Mouse (Mus musculus) adrenal gland, adult 18-20 months (tissue): ENCODE measurements at regions not wholly inside any gene's neighbourhood (a gene's known extent, or its start where the extent isn't known, plus 50 kb on each side); places are given as distances from the start of the nearest gene placed in this dataset.
"Not testable (repeated sequence)": the region's sequence is repeated elsewhere in the genome, so short reads cannot be mapped to it uniquely, and the experiment has no call there.

ENCODE experiments used
- DNase-seq, 2 experiments: peaks; one replicate each; pipeline ENCODE4 v3.0.0; 2021 to 2022; ENCODE audit warnings: low spot score in 2 of 2

DNA sequence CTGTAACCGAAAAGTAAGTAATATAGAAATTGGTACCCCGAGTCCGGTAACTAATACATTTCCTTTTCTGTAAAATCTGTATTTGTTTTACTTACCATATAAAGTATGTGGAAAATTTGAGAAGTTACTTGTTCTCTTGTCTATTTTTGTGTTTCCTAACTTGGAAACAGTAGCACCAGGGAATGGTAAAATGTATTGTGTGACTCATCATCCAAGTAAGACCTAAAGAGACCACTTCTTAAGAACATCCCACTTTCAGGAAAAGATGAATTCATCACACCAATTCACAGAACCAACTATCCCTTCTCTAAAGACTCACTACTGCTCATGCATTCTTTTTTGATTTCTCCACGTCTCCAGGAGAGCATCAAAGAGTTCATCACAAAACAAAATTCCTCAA is 457.6 kb upstream of the Htr2a start:
- DNase-seq, result no peak

DNA sequence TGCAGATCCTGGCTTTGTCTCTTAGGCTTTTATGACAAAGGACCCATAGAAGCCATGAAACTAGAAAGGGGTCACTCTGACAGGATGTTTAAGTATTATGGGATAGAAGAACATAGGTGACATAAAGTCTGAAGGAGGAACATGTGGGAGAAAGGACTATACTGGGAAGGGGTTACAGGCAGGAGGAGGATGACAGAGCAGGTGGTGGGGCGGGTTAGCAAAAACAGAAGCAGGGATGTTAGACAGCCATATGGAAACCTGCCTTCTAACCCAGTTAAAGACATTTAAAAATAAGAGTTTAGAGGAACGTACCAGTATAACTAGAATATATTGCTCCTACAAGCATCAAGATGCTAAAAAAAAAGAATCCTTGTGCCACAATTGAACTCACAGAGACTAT is 438.9 kb upstream of the Htr2a start:
- DNase-seq, result no peak

DNA sequence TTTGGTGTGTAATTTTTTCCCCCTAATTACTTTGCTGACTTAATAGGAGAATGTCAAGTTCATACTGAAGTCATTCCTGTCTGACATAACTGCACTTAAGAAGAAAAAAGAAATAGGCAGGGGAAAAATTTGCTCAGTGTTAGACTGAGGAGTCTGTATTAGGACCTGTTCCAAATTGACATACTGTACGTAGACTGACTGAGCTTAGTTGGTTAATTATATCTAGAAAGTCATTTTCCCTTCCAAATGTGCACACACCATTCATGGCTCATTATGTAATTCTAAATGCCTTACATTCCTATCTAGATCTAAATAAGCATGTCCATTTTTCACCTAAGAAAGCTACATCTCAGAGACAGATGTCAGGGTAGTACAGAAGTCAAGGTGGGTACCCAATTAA is 435.6 kb upstream of the Htr2a start:
- no peak for DNase-seq

DNA sequence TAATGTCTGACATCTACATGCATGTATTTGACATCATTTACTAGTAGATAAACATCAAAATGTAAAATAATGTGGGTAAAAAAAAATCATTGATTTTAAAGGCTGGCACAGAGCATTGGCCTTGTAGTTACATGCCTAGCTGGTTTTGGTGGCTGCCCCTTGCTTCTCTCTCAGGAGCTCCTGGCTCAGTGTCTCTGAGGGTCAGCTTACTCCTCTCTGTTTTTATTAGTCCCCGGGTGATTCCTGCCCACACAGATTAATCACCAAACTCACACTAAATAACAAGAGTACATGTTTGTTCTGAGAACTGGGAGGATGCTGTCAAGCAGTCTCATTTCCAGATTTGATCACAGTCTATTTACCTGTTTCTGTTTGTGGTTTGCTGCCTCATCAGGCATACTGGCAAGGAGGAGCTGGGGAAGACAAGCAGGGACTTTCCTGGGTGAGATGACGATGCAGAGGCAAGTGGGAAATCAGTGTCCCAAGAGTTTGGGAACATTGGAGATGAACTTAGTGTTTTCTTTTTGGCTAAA is 422.7 kb upstream of the Htr2a start:
- no peak for DNase-seq

DNA sequence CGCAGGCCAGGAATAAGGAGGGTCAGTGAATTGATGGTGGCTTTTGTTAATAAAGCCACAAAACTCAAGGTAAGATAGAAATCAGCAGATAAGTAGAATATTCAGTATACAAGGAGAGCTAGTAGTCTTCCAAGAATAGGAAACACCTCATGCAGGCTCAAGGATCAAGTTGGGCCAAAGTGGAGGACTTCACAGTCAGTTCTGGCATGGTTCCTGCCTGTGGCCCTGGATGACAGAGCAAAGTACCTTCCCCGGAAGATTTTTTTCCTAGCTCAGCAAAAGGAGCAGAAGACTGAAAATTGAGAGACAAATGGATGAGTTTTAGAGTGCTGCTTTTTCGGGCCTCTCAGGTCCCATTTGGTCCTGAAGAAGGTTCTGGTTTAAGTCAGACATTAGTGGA is 420.9 kb upstream of the Htr2a start:
- no peak for DNase-seq

DNA sequence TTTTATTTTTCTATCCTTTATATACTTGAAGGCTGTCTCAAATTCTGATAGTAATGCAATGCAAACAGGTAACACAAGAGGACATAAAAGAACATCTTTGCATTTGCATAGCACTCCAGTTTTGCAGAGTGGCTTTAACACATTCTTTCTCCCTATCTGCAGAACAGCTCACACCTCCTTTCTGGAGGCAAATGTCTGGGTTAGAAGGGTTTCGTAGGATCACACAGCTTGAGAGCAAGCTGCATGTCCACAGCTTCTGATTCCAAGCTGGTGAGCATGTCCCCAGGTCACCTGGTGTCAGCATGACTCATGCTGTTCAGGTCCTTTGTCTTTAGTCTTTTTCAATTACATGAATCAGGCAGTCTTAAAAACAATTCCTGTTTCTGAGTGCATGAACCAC is 418.5 kb upstream of the Htr2a start:
- no peak for DNase-seq

DNA sequence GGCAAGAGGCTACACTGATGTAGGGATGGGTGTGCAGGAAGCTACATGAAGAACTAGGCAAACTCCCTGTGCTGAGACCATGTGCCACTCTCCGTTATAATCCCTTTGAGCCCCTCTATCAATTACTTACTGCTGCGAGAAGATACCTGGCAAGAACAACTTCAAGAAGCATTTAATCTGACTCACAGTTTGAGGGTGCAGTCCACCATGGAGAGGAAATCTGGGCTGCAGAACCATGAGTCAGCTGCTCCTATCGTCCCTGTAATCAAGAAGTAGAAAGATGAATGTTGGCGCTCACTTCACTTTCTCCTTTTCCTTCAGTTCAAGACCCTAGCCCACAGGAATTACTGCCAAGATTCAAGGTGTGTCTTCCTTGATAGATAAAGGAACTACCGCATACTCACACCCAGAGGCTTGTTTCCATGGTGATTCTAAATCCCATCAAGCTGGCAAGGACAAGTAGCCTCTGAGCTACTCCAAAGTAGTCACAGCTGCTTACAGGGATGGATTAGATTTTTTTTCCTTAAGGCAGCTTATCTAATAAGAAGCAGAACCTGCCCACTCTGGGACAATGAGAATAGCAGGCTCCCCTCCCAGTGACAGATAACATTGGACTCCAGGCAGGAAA is 411.0 kb upstream of the Htr2a start:
- no peak for DNase-seq

DNA sequence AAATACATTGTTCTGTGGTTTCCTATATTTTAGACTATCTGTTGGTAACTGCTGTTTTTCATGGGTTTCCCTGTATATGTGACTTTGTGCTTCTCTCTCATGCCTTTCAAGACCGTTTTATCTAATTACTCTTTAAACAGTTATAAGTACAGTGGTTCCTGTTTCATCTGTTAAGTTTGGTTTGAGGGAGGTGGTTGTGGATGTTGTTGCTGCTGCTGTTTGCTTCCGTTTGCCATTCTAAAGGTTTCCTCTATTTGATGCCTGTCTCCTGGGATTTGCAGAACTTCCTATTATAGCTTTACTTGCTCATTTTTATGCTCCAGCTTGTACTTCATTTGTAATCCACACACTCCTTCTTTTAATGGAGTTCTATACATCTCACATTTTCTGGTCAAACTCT is 400.4 kb upstream of the Htr2a start:
- no peak for DNase-seq

DNA sequence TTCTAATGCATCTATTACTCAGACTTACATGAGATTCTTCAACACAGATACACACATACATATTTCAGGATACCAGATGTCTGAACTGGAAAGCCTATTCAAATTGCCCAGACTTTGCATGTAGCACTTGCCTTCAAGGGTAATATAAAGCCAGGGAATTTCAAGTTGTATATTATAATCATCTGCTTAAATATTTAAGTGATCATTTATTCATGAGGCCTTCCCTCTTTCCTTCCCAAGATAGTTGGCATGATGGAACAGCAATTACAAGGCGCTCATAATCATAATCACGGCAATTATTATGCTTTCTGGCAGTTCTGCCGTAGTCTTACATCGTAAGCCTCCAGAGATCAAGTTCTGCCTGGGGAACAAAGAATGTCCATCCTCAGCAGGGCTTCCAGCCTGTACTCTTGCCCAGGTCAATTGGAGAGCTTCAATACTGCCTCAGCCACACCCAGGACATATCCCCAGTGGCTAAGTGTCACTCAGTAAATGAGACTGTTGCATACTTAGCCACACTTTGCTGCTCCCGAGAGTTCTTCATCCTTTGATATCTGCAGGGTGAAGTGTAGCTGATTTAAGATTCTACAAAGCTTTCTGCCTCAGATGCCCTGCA is 391.3 kb upstream of the Htr2a start:
- no peak for DNase-seq

DNA sequence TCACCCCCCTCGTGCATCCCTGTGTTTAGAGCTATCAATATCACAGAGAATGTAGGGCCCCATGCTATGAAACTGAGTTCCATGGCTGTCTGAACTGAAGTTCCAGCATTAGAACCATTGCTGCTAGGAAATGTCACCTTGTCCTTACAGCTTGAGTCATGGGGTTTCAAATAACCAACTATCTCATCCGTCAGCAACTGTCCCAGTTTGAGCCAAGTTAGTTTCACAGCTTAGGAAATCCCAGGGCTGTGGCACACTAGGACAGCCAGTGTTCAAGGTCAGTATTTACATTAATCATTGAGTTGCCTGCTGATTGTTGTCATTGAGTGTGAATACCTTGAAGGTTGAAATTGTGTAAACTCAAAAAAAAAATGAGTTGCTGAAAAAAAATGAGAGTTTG is 390.6 kb upstream of the Htr2a start:
- DNase-seq, result no peak

DNA sequence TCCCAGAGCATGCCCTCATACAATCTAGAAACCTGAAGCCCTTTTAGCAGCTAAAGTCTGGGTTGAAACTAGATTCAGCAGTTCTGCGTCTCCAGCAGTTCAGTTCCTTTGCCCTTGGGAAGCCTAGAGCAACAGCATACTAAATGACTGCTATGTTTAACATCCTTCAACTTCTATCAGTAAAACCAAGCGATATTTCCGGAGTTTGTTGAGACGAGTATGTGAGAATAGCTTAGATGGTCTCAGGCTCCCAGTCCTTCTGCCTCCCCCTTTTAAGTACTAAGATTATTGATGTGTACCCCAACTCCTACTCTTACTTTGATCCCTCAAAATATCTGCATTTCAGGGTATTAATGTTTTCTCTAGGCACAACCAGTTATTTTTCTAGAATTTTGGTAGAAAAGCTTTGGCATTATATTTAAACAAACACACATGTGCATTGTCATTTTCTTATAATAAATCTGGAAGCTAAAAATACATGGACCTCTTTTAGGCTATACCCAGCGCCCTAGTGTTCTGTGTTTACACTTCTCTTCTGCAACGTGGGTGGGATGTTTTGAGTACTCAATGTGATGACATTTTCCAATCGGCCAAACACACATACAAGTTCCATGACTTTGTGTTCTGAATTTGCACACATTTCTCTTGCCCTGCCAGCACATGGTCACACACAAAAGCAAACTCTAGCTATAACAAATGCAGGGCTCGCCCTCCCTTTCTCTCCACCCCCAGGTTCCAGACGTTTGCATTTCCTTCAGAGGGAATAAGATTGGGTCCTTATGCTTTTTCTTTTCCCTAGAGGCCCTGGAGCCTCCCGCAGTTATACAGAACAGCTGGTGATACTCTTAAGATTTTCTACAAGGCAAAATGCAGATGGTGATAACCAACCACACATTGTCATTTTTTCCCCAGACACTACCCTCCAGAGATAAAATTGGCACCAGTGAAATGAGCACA is 388.2 kb upstream of the Htr2a start:
- no peak for DNase-seq

DNA sequence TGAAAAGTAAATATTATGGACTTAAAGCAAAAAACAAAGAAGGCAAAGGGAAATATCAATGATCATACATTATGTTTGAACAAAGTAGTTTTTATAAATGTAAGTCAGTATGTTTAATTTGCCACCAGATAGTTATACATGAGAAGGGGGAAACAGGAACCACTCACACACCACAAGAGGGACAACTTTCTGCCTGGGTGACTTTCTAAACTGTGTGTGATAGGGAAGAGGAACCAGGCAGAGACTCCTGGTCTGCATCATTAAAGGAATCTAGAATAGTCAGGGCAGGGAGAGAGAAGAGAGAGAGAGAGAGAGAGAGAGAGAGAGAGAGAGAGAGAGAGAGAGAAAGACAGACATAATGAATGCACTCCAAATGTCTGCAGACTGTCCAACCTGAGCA is 385.6 kb upstream of the Htr2a start:
- DNase-seq, result no peak

DNA sequence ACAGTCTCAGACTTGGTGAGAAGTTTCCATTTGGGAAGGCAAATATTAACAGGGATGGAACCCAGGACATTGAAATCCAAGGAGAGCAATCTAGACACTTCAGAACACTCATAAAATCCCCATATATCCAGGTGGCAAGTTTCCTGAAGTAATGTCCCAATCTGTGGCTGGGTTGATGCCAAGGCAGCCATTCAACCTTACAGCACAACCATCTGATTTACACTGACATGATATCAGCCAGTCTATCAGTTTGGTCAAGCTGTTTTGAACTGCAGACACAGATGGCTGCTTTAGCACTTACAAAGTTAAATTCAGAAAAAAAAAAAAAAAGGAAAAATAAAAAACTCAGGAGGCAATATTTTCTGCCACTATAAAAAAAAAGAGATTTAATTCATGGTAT is 381.2 kb upstream of the Htr2a start:
- no peak for DNase-seq

DNA sequence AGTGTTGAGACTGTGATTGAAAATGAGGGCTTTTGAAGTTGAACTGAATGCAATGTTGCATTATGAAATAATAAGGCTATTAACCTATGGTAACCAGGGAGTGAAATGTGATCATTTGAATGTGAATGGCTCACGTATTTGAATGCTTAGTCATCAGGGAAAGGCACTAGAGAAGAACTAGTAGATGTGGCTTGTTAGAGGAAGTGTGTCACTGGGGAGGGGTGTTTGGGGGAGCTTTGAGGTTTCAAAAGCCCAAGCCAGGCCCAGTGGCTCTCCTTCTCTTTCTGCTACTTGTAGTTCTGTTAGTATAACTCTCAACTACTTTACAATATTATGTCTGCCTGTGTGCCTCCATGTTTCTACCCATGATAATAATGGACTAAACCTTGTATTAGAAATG is 373.6 kb upstream of the Htr2a start:
- DNase-seq, result no peak

DNA sequence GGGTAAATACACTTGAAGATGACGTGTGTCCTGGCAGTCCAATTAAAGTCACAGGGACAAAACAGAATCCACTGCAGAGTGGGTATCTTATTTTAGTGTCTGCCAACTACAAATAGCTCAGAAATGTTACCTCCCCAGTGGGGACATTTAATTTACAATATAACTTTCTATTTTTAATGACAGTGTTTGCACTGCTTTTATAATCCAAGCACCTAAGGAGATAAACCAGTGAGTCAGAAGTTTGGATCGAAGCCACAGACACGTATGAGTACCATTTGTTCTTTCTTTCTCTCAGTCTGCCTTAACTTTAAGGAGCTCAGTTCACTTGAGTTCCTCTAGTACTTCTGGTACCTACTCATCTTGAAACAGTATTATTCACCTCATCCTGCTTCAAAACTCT is 346.1 kb upstream of the Htr2a start:
- DNase-seq, result no peak

DNA sequence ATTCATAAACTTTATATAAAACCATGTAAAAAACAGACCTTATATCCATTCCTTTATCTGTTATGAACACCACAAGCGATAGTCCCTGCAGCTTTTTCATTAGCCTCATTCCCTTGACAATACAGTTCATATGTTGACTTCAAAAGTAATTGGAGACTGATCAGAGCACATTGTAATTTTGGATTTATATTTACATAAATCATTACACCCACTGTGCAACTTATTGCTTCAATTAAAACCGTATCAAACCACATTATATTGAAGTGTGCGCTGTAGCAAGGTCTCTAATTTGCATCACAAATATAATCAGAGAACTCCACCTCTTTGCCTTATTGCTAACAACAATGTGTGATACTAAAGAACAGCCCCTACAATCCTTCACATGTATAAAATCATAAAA is 336.2 kb upstream of the Htr2a start:
- DNase-seq, result no peak

DNA sequence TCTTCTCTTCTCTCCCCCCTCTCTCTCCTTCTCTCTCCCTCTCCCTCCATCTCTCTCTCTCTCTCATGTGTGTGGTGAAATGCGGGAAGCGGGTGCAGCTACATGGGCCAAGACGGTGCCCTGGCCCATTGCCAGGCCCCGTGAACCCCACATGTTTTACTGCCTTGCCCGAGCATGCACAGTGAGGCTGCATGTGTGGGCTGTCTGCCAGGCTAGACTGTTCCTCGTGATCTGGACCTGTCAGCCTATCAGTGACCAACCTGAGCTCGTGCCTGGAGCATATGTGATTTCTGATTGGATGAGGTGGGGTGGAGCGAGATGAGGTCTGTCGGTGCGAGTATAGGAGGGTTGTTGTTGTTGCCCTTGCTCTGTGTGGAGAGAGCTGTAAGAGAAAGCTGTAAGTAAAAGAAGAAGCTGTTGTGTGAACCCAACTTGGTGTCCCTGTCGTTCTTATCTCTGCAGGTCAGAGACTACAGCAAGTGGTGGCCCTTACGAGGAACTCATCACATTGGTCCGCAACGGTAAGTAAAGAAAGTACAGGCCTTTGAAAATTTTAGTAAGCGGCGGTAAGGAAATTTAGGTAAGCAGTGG is 333.8 kb upstream of the Htr2a start:
- no peak for DNase-seq

DNA sequence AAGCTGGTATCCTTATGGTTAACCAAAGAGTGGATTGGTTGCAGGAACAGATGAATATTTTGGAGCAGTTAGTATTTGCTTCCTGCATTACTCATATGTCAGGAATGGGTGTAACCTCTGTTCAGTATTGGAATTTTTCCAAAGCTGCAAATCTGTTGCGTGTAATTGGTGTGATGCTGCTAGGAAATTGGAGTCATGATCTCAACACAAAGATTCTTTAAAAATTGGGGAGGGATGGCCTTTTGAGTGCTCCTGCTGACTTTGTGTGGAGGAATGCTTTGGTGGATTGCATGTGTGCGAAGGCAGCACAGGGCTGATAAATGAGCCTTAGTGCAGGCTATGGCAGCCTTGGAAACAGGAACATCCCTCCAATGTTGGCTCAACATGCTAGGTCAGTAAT is 331.2 kb upstream of the Htr2a start:
- not testable (repeated sequence) for DNase-seq

DNA sequence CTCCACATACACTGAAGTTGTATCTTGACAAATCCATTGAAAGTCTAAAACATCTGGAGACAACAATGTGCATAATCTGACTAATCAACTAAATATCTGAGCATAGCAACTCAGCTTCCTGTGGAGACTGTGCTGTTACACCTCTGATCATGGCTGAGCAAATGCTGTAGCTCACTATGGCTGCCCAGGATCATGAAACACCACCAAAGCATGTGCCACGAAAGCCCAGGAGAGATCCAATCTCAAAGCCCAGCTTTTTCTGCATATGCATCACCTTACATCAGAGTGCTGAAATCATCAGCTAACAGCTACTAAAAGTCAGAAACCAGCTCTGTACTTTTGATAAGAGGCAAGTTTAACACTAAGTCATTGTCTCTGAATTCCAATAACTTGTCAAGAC is 313.3 kb upstream of the Htr2a start:
- DNase-seq, result no peak

DNA sequence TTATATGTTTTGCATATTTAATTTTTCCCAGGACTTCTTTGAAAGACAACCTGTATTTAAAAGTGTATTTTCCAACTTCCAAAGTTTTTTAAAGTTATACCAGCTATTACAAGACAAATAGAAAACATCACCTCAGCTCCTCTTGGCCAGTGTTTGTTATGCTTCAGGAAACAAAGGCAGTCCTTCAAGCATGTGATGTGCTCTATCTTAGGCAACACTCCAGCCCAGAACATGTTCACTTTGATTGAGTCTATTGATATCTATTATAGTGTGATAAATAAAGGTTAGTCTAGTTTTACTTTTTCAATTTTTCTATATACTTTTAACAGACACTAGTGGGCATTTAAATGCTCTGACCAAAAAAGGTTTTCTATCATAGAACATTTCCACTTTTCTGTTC is 289.9 kb upstream of the Htr2a start:
- DNase-seq, result no peak

DNA sequence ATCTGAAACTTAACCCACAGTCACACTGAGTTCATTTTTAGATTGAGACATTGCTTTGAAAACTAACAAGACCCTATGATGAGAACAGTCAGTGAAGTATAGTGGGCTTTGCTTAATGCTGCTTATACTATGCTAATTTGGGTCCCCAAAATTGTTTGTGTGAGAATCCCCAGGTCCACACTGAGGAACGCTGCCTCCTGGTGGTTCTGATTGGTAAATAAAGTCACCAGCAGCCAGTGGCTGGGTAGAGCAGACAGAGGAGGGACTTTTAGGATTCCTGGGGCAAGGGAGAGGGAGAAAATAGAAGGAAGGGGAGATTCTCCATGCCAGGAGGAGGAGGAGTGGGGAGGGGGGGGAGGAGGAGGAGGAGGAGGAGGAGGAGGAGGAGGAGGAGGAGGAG is 288.4 kb upstream of the Htr2a start:
- DNase-seq, result peak in 1 of 2 experiments; percentile 2
